Mouse (Mus musculus): ENCODE data around the gene Sly. TPM values are rescaled to one million over a fixed set of nuclear protein-coding genes. Genes with fewer than 3 reads are reported as not detected.
"Not testable (repeated sequence)": the region's sequence is repeated elsewhere in the genome, so short reads cannot be mapped to it uniquely, and the experiment has no call there.

The Sly gene
- not detected in 2 replicates for polyA plus RNA-seq (2016; fragmentation: Nextera tagmentation; extraction: Ambion mirVana)

DNA sequence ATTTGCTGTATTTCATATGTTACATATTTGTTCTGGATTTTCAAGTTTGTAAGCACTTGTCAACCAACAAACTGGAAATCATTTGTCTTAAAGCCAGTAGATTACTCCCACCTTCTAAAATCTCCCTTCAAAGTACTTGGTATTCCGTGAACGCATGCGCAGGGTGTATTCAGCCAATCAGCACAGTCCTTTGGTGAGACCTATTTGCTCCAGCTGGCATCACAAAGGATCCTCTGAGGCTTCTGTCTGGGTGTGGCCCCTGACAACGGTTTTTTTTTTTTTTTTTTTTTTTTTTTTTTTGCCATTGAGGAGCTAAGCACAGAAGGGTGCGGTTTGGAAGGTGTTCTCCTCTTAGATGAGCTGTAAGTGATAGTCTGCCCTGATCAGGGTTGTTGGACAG lies at the start of gene Sly:
TSS of gene Sly (plus strand) at position 301 of the 400 bp plus-strand sequence.
- not testable (repeated sequence) for H3K9ac ChIP-seq (replicated peaks); H3K36me3 ChIP-seq; H3K4me3 ChIP-seq (replicated peaks); H3K4me1 ChIP-seq (replicated peaks); ATAC-seq (ENCODE audit: insufficient number of reproducible peaks, insufficient read depth, low FRiP score, low TSS enrichment, low read depth); H3K27ac ChIP-seq; H3K4me2 ChIP-seq; H3K9me3 ChIP-seq; H3K27me3 ChIP-seq
- WGBS, result no CpG with 5 or more reads among the region's 5 CpGs

Data from limb, embryonic 12.5 days (tissue).